Mouse (Mus musculus): ENCODE results near the gene Ano9. TPM values are rescaled to one million over a fixed set of nuclear protein-coding genes. Genes with fewer than 3 reads are reported as not detected.

The Ano9 gene
- polyA plus RNA-seq (2015; fragmentation: Nextera tagmentation; extraction: Ambion mirVana) = 0.29 and 0.60 TPM in 2 replicates

DNA sequence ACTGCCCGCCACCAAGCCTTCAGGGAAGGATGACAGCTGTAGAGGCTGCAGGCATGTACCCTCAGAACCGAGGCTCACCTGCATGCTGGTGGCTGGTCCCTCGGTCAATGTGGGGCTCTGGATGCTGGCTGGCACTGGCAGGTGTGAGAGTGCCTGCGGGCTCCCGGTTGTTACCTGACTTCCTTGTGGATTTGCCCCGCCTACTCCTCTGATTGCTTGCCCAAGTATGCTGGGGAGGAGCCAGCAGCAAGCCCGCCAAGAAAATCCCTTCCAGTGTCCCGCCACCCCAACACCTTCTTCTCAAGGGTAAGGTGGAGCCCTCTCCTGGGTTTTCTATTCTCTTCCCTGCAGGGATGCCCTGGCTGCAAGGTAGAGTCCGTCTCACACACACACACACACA lies at the start of gene Ano9:
Gene Ano9 (minus strand): TSS at position 171 of the 400 bp plus-strand sequence.

DNA sequence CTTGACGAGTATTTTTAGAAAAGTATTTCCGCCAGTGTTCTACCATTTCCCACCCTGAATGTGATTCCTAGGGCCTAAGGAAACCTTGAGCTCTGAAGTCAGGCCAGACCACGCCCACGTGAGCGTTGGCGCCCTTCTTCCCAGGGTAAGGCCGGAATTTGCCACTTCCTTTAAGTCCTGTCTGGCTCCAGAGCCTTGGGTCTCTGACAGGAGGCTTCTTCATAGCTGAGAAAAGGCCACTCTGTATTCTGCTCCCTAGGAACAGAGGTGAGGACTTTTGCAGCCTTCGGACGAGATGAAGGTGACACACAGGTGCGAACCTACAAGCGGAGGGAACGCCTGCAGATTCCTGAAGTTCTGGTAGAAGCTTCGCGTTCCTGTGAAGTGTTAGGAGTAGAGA lies 4.6 kb upstream of the Ano9 start, which contains the start of gene Ptdss2:
Gene Ptdss2 (plus strand): TSS at position 138 of the 400 bp plus-strand sequence.

DNA sequence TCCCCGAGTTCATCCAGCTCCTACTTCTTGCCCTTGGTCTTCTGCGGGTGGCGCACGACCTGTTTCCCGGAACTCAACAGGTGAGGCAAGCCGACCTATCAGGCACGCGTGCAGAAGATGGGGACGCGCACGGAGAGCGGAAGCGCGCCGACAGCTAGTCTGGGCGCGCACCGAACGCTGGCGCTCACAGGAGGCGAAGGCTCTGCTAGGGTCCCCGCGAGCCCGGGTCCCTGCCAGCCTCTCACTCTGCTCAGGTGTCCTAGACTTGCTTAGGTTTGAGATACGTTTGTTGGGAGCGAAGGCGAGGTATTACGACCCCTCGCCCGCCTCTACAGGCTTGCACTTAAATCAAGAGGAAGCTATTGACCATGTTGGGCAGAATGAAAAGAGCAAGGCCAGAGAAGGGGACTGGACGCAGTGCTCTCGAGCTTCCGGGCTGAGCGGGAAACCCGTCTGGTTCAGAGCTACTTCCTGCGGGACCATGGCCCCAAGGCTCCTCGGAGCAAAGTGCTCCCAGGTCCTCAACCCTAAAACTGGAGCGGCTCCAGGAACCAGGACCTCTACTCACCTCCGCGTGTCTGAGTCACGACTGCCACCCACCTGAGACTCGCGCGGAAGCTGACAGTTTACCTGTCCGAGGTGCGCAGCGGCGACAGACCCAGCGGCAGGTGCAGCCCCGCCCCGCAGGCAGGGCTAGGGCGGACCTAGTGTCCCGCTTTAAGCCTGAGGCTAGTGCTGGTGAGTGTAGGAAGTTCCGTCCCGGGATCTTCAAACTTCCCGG lies 17.5 kb downstream of the Ano9 start, which contains the start of gene Sigirr:
Gene Sigirr (minus strand): TSS at position 662 of the 781 bp plus-strand sequence.

DNA sequence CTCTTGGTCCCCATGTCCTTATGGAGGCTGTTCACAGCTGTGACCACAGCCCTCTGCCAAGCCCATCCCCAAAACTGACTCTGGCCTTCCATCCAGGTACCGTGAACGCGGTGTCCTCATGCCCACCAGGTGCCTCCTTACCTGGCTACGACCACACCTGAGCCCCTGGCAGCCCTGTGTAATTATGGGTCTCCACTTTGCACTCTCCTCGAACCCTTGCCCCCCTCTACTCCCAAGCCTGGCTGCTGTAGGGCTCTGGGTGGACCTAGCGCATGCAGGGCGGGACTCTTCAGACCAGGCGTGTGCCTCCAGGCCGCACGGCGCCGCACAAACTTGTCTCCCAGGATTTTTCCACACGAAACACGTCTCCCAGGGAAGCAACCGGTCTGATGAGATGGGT lies 39.8 kb downstream of the Ano9 start, which contains the start of gene Pkp3:
Gene Pkp3 (plus strand): TSS at position 378 of the 400 bp plus-strand sequence.

DNA sequence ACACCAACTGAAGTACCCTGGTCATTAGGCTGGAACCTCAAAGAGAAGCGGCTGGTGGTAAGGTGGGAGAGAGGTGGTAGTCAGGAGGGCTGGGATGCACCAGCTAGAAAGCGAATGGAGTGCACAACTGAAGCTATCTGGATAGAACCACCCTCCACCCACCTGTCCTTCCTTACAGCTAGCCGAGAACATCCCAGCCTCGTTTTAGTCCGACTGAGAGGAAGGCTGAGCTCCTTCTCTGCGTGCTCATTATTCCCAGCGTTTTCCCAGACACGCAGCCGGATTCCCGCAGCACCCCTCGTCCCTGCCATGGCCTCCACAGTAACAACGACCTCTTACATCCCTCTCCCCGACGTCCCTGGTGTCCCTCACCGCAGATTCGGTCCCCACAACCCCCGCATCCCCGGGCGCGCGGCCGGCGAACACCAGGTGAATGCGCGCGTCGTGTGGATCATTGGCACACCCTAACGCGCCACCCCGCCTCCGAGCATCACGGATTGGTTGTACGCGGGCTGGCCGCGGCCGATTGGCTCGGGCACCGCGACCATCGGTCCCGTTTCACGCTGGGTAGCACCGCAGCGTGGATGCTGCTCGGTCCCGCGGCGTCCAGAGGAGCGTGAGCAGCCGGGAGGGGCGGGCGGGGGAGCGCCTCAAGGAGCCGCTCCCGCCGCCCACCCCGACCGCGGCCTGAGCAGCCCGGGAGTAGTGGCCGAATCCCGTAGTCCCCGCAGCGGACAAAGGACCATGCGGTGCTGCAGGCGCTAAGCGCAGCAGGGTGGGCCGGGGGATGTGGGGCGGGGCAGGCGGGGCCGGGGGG lies 57.0 kb downstream of the Ano9 start, which contains the start of gene B4galnt4:
Gene B4galnt4 (plus strand): TSS at position 679 of the 817 bp plus-strand sequence.

Other genes with a start within 250 kb of the Ano9 start
- gene Psmd13, start 235.8 kb downstream of the Ano9 start, polyA plus RNA-seq (2015; fragmentation: Nextera tagmentation; extraction: Ambion mirVana) = 159 and 163 TPM in 2 replicates
- gene Sirt3, start 235.5 kb downstream of the Ano9 start, polyA plus RNA-seq (2015; fragmentation: Nextera tagmentation; extraction: Ambion mirVana) = 21.7 and 24.0 TPM in 2 replicates
- 0.55 and 1.2 TPM in 2 replicates for gene Cox8b, start 217.4 kb downstream of the Ano9 start, polyA plus RNA-seq (2015; fragmentation: Nextera tagmentation; extraction: Ambion mirVana)
- gene Nlrp6, start 196.9 kb downstream of the Ano9 start, polyA plus RNA-seq (2015; fragmentation: Nextera tagmentation; extraction: Ambion mirVana) = 0.08 TPM in 2 replicates
- gene Pgghg, start 176.4 kb downstream of the Ano9 start, polyA plus RNA-seq (2015; fragmentation: Nextera tagmentation; extraction: Ambion mirVana) = 6.2 and 8.2 TPM in 2 replicates
- 0.97 and 1.4 TPM in 2 replicates for gene Ifitm5, start 167.5 kb downstream of the Ano9 start, polyA plus RNA-seq (2015; fragmentation: Nextera tagmentation; extraction: Ambion mirVana)
- gene Gm45717, start 161.9 kb downstream of the Ano9 start, polyA plus RNA-seq (2015; fragmentation: Nextera tagmentation; extraction: Ambion mirVana) = 0.40 TPM in 1 of 2 replicates, not detected in the other
- 630 and 797 TPM in 2 replicates for gene Ifitm2, start 161.8 kb downstream of the Ano9 start, polyA plus RNA-seq (2015; fragmentation: Nextera tagmentation; extraction: Ambion mirVana)
- gene Ifitm1, start 150.6 kb downstream of the Ano9 start, polyA plus RNA-seq (2015; fragmentation: Nextera tagmentation; extraction: Ambion mirVana) = 143 and 182 TPM in 2 replicates
- 384 and 520 TPM in 2 replicates for gene Ifitm3, start 107.0 kb downstream of the Ano9 start, polyA plus RNA-seq (2015; fragmentation: Nextera tagmentation; extraction: Ambion mirVana)
- gene Ifitm6, start 99.9 kb downstream of the Ano9 start, polyA plus RNA-seq (2015; fragmentation: Nextera tagmentation; extraction: Ambion mirVana) = 94.2 and 145 TPM in 2 replicates
- not detected in 2 replicates for gene Gm17387, start 88.7 kb downstream of the Ano9 start, polyA plus RNA-seq (2015; fragmentation: Nextera tagmentation; extraction: Ambion mirVana)
- 0.29 and 0.49 TPM in 2 replicates for gene B4galnt4, start 56.7 kb downstream of the Ano9 start, polyA plus RNA-seq (2015; fragmentation: Nextera tagmentation; extraction: Ambion mirVana)
- 2.2 and 3.6 TPM in 2 replicates for gene Pkp3, start 39.6 kb downstream of the Ano9 start, polyA plus RNA-seq (2015; fragmentation: Nextera tagmentation; extraction: Ambion mirVana)
- 8.6 and 9.9 TPM in 2 replicates for gene Sigirr, start 17.2 kb downstream of the Ano9 start, polyA plus RNA-seq (2015; fragmentation: Nextera tagmentation; extraction: Ambion mirVana)
- gene Ptdss2, start 4.6 kb upstream of the Ano9 start, polyA plus RNA-seq (2015; fragmentation: Nextera tagmentation; extraction: Ambion mirVana) = 137 and 167 TPM in 2 replicates
- 61.3 and 72.7 TPM in 2 replicates for gene Rnh1, start 55.1 kb upstream of the Ano9 start, polyA plus RNA-seq (2015; fragmentation: Nextera tagmentation; extraction: Ambion mirVana)
- gene Hras, start 76.2 kb upstream of the Ano9 start, polyA plus RNA-seq (2015; fragmentation: Nextera tagmentation; extraction: Ambion mirVana) = 62.2 and 63.7 TPM in 2 replicates
- gene Lrrc56, start 76.4 kb upstream of the Ano9 start, polyA plus RNA-seq (2015; fragmentation: Nextera tagmentation; extraction: Ambion mirVana) = 4.3 and 4.7 TPM in 2 replicates
- 0.22 and 0.33 TPM in 2 replicates for gene Lmntd2, start 96.3 kb upstream of the Ano9 start, polyA plus RNA-seq (2015; fragmentation: Nextera tagmentation; extraction: Ambion mirVana)
- gene Rassf7, start 98.1 kb upstream of the Ano9 start, polyA plus RNA-seq (2015; fragmentation: Nextera tagmentation; extraction: Ambion mirVana) = 9.9 and 12.2 TPM in 2 replicates
- gene Phrf1, start 111.0 kb upstream of the Ano9 start, polyA plus RNA-seq (2015; fragmentation: Nextera tagmentation; extraction: Ambion mirVana) = 32.7 and 37.2 TPM in 2 replicates
- gene Irf7, start 148.7 kb upstream of the Ano9 start, polyA plus RNA-seq (2015; fragmentation: Nextera tagmentation; extraction: Ambion mirVana) = 32.5 and 46.0 TPM in 2 replicates
- 0.07 and 0.11 TPM in 2 replicates for gene Cdhr5, start 159.0 kb upstream of the Ano9 start, polyA plus RNA-seq (2015; fragmentation: Nextera tagmentation; extraction: Ambion mirVana)
- gene Sct, start 161.3 kb upstream of the Ano9 start, polyA plus RNA-seq (2015; fragmentation: Nextera tagmentation; extraction: Ambion mirVana) = 10.2 and 15.9 TPM in 2 replicates
- gene Drd4, start 174.2 kb upstream of the Ano9 start, polyA plus RNA-seq (2015; fragmentation: Nextera tagmentation; extraction: Ambion mirVana) = 0.10 and 0.55 TPM in 2 replicates
- 26.7 and 31.4 TPM in 2 replicates for gene Deaf1, start 209.9 kb upstream of the Ano9 start, polyA plus RNA-seq (2015; fragmentation: Nextera tagmentation; extraction: Ambion mirVana)
- gene Tmem80, start 209.9 kb upstream of the Ano9 start, polyA plus RNA-seq (2015; fragmentation: Nextera tagmentation; extraction: Ambion mirVana) = 25.3 and 26.4 TPM in 2 replicates
- 1.6 and 2.0 TPM in 2 replicates for gene Eps8l2, start 221.1 kb upstream of the Ano9 start, polyA plus RNA-seq (2015; fragmentation: Nextera tagmentation; extraction: Ambion mirVana)

Data from spleen, postnatal 0 days (tissue).